Mouse (Mus musculus): Measurements from ENCODE around the gene Tcp10c. TPM values are rescaled to one million over a fixed set of nuclear protein-coding genes. Genes with fewer than 3 reads are reported as not detected.
"Not testable (repeated sequence)": the region's sequence is repeated elsewhere in the genome, so short reads cannot be mapped to it uniquely, and the experiment has no call there.

Gene Tcp10c
- polyA plus RNA-seq, 1 experiment from 2014 or later = not detected

- H3K27me3 ChIP-seq (ENCODE audit: control insufficient read depth, insufficient read depth, low read depth, low read length); H3K4me3 ChIP-seq (ENCODE audit: low read depth, low read length); H3K9ac ChIP-seq (ENCODE audit: low read depth, low read length); H3K4me2 ChIP-seq (ENCODE audit: low read length); ATAC-seq; H3K4me1 ChIP-seq (ENCODE audit: control insufficient read depth, insufficient read depth, low read length); H3K27ac ChIP-seq (ENCODE audit: low read length); H3K36me3 ChIP-seq (ENCODE audit: control insufficient read depth, insufficient read depth, low read length): not testable (repeated sequence)
- peaks cover 15% of the 10 kb centered on the region for H3K9me3 ChIP-seq (replicated peaks; ENCODE audit: control insufficient read depth, low read length, poor library complexity, severe bottlenecking)
- WGBS = 50% methylated on average over 1 of the region's 1 CpGs
Measured at GRCm38 (mm10) chr17:13337931-13338330, 16.4 kb upstream of the Tcp10c start.

GRCm38 (mm10) chr17:13340071-13340470, 14.3 kb upstream of the Tcp10c start:
- not testable (repeated sequence) for H3K9me3 ChIP-seq (replicated peaks; ENCODE audit: control insufficient read depth, low read length, poor library complexity, severe bottlenecking); H3K4me2 ChIP-seq (ENCODE audit: low read length); H3K27me3 ChIP-seq (ENCODE audit: control insufficient read depth, insufficient read depth, low read depth, low read length); H3K27ac ChIP-seq (ENCODE audit: low read length); H3K9ac ChIP-seq (ENCODE audit: low read depth, low read length); H3K4me1 ChIP-seq (ENCODE audit: control insufficient read depth, insufficient read depth, low read length); H3K4me3 ChIP-seq (ENCODE audit: low read depth, low read length); H3K36me3 ChIP-seq (ENCODE audit: control insufficient read depth, insufficient read depth, low read length); ATAC-seq
- 93% methylated on average over 1 of the region's 1 CpGs for WGBS

GRCm38 (mm10) chr17:13345923-13346322, 8.4 kb upstream of the Tcp10c start:
- H3K36me3 ChIP-seq (ENCODE audit: control insufficient read depth, insufficient read depth, low read length); H3K27me3 ChIP-seq (ENCODE audit: control insufficient read depth, insufficient read depth, low read depth, low read length); H3K4me1 ChIP-seq (ENCODE audit: control insufficient read depth, insufficient read depth, low read length); H3K9me3 ChIP-seq (replicated peaks; ENCODE audit: control insufficient read depth, low read length, poor library complexity, severe bottlenecking); ATAC-seq; H3K27ac ChIP-seq (ENCODE audit: low read length); H3K4me3 ChIP-seq (ENCODE audit: low read depth, low read length); H3K4me2 ChIP-seq (ENCODE audit: low read length); H3K9ac ChIP-seq (ENCODE audit: low read depth, low read length): not testable (repeated sequence)
- WGBS = no CpG with 5 or more reads among the region's 4 CpGs

GRCm38 (mm10) chr17:13349563-13349962, 4.8 kb upstream of the Tcp10c start:
- not testable (repeated sequence) for H3K4me2 ChIP-seq (ENCODE audit: low read length); H3K4me3 ChIP-seq (ENCODE audit: low read depth, low read length); H3K4me1 ChIP-seq (ENCODE audit: control insufficient read depth, insufficient read depth, low read length); H3K27me3 ChIP-seq (ENCODE audit: control insufficient read depth, insufficient read depth, low read depth, low read length); H3K27ac ChIP-seq (ENCODE audit: low read length); H3K9ac ChIP-seq (ENCODE audit: low read depth, low read length); H3K36me3 ChIP-seq (ENCODE audit: control insufficient read depth, insufficient read depth, low read length); ATAC-seq; H3K9me3 ChIP-seq (replicated peaks; ENCODE audit: control insufficient read depth, low read length, poor library complexity, severe bottlenecking)
- 89% methylated on average over 4 of the region's 5 CpGs for WGBS

GRCm38 (mm10) chr17:13353249-13353648, 1.1 kb upstream of the Tcp10c start:
- 84% methylated on average over 8 of the region's 8 CpGs for WGBS
- not testable (repeated sequence) for H3K9me3 ChIP-seq (replicated peaks; ENCODE audit: control insufficient read depth, low read length, poor library complexity, severe bottlenecking); H3K27me3 ChIP-seq (ENCODE audit: control insufficient read depth, insufficient read depth, low read depth, low read length); H3K36me3 ChIP-seq (ENCODE audit: control insufficient read depth, insufficient read depth, low read length); H3K4me3 ChIP-seq (ENCODE audit: low read depth, low read length); H3K27ac ChIP-seq (ENCODE audit: low read length); ATAC-seq; H3K9ac ChIP-seq (ENCODE audit: low read depth, low read length); H3K4me1 ChIP-seq (ENCODE audit: control insufficient read depth, insufficient read depth, low read length); H3K4me2 ChIP-seq (ENCODE audit: low read length)

GRCm38 (mm10) chr17:13362489-13362888, 8.1 kb downstream of the Tcp10c start:
- H3K4me1 ChIP-seq (ENCODE audit: control insufficient read depth, insufficient read depth, low read length); H3K27me3 ChIP-seq (ENCODE audit: control insufficient read depth, insufficient read depth, low read depth, low read length); H3K27ac ChIP-seq (ENCODE audit: low read length); H3K9ac ChIP-seq (ENCODE audit: low read depth, low read length); H3K9me3 ChIP-seq (replicated peaks; ENCODE audit: control insufficient read depth, low read length, poor library complexity, severe bottlenecking); H3K4me3 ChIP-seq (ENCODE audit: low read depth, low read length); H3K36me3 ChIP-seq (ENCODE audit: control insufficient read depth, insufficient read depth, low read length); H3K4me2 ChIP-seq (ENCODE audit: low read length): not testable (repeated sequence)
- ATAC-seq = 0 out of 2 replicates have a peak, but pooled peaks have one; percentile 28
- WGBS = 92% methylated on average over 2 of the region's 2 CpGs

GRCm38 (mm10) chr17:13363773-13364172, 9.4 kb downstream of the Tcp10c start:
- not testable (repeated sequence) for H3K9ac ChIP-seq (ENCODE audit: low read depth, low read length); H3K9me3 ChIP-seq (replicated peaks; ENCODE audit: control insufficient read depth, low read length, poor library complexity, severe bottlenecking); H3K36me3 ChIP-seq (ENCODE audit: control insufficient read depth, insufficient read depth, low read length); ATAC-seq; H3K27me3 ChIP-seq (ENCODE audit: control insufficient read depth, insufficient read depth, low read depth, low read length); H3K4me2 ChIP-seq (ENCODE audit: low read length); H3K27ac ChIP-seq (ENCODE audit: low read length); H3K4me1 ChIP-seq (ENCODE audit: control insufficient read depth, insufficient read depth, low read length); H3K4me3 ChIP-seq (ENCODE audit: low read depth, low read length)
- 93% methylated on average over 3 of the region's 5 CpGs for WGBS

GRCm38 (mm10) chr17:13364196-13364595, 9.8 kb downstream of the Tcp10c start:
- H3K4me1 ChIP-seq (ENCODE audit: control insufficient read depth, insufficient read depth, low read length); H3K4me3 ChIP-seq (ENCODE audit: low read depth, low read length); H3K4me2 ChIP-seq (ENCODE audit: low read length); H3K36me3 ChIP-seq (ENCODE audit: control insufficient read depth, insufficient read depth, low read length); H3K27ac ChIP-seq (ENCODE audit: low read length); H3K9me3 ChIP-seq (replicated peaks; ENCODE audit: control insufficient read depth, low read length, poor library complexity, severe bottlenecking); ATAC-seq; H3K27me3 ChIP-seq (ENCODE audit: control insufficient read depth, insufficient read depth, low read depth, low read length); H3K9ac ChIP-seq (ENCODE audit: low read depth, low read length): not testable (repeated sequence)
- 88% methylated on average over 9 of the region's 9 CpGs for WGBS

- not testable (repeated sequence) for H3K9me3 ChIP-seq (replicated peaks; ENCODE audit: control insufficient read depth, low read length, poor library complexity, severe bottlenecking); H3K27ac ChIP-seq (ENCODE audit: low read length); H3K4me3 ChIP-seq (ENCODE audit: low read depth, low read length); H3K4me1 ChIP-seq (ENCODE audit: control insufficient read depth, insufficient read depth, low read length); H3K36me3 ChIP-seq (ENCODE audit: control insufficient read depth, insufficient read depth, low read length); H3K9ac ChIP-seq (ENCODE audit: low read depth, low read length); ATAC-seq; H3K4me2 ChIP-seq (ENCODE audit: low read length); H3K27me3 ChIP-seq (ENCODE audit: control insufficient read depth, insufficient read depth, low read depth, low read length)
- WGBS = 92% methylated on average over 9 of the region's 9 CpGs
Measured at GRCm38 (mm10) chr17:13367181-13367580, 12.8 kb downstream of the Tcp10c start.

- H3K9me3 ChIP-seq (replicated peaks; ENCODE audit: control insufficient read depth, low read length, poor library complexity, severe bottlenecking); H3K9ac ChIP-seq (ENCODE audit: low read depth, low read length); H3K4me1 ChIP-seq (ENCODE audit: control insufficient read depth, insufficient read depth, low read length); H3K4me3 ChIP-seq (ENCODE audit: low read depth, low read length); H3K27me3 ChIP-seq (ENCODE audit: control insufficient read depth, insufficient read depth, low read depth, low read length); H3K36me3 ChIP-seq (ENCODE audit: control insufficient read depth, insufficient read depth, low read length); H3K27ac ChIP-seq (ENCODE audit: low read length); ATAC-seq; H3K4me2 ChIP-seq (ENCODE audit: low read length): not testable (repeated sequence)
- WGBS = 91% methylated on average over 5 of the region's 7 CpGs
Measured at GRCm38 (mm10) chr17:13368658-13369057, 14.3 kb downstream of the Tcp10c start.
